Mouse (Mus musculus): ENCODE measurements at regions not wholly inside any gene's neighbourhood (a gene's known extent, or its start where the extent isn't known, plus 50 kb on each side); places are given as distances from the start of the nearest gene placed in this dataset.
"Not testable (repeated sequence)": the region's sequence is repeated elsewhere in the genome, so short reads cannot be mapped to it uniquely, and the experiment has no call there.

GRCm38 (mm10) chr6:5663433-5664175 is 61.8 kb upstream of the Dync1i1 start:
- no peak for DNase-seq (ENCODE audit: low spot score)

DNA sequence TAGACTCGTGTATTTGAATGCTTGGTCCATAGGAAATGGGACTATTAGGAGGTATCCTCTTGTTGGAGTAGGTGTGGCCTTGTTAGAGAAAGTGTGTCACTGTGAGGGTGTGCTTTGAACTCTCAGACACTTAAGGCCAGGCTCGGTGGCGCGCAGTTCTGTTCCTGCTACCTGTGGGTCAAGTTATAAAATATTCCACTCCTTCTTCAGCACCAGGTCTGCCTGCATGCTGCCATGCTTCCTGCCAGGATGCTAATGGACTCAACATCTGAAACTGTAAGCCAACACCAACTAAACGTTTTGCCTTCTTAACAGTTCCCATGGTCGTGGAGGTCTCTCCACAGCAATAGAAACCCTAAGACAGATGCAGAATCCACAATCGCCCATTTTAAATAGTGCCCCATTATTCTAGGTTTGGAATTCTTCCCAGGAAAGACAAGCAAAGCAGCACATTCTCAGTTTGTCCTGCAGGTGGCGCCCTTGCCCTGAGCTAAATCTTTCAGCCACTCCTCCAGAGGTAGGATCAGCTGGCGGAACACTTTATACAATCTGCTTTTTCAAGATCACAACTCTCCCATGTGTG is 80.2 kb upstream of the Dync1i1 start:
- peak; percentile 46 for DNase-seq (ENCODE audit: low spot score)

DNA sequence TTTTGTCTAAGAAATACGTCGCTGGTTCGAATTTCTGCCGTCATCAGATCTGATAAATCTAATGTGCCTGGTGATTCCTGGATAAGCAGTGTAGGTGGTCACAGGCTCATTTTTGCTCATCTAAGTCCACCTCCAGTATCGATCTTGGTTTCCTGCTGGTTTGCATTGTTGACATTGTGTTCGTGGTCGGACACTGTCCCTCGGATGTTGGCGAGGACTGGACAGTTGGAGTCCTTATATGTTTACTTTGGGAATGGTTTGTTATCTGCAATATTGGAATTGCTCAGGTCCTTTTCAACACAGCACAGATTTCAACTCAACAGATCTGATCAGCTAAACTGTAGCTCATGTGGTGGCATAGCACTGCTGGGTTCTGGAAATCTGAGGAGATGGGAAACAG is 91.2 kb upstream of the Dync1i1 start:
- no peak for DNase-seq (ENCODE audit: low spot score)

DNA sequence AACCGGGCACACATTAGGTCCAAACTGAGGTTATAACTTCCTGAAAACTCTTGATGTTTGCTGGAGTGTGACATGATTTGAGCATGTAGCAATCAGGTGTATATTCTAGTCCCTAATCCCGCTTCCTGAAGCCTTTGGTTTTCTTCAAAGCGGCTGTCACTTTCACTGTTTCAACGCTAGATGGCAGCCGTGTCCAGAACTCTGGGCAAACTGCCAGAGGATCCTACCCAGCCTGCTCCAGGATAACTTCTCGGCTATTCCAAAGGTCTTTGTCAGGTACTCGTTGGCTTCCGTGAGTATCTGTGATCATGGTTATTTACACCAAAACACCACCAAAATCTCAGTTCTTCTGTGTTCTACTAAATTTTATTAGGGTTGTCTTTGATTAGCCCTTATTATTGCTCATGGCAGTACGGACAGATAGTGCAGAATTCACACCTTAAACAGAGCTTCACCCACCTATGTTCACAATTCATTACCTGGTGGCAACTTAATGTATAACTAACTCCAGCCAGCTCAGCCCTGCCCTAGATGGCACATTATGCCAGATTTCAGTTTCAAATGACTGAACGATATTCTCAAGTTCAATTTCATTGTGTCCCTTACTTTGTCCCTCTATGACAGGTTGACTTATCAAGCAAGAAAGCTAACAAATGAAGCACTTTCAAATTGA is 92.3 kb upstream of the Dync1i1 start:
- peak; percentile 29 for DNase-seq (ENCODE audit: low spot score)

- no peak for DNase-seq (ENCODE audit: low spot score)
These were observed 101.4 kb upstream of the Dync1i1 start for GRCm38 (mm10) chr6:5624085-5624484.

DNA sequence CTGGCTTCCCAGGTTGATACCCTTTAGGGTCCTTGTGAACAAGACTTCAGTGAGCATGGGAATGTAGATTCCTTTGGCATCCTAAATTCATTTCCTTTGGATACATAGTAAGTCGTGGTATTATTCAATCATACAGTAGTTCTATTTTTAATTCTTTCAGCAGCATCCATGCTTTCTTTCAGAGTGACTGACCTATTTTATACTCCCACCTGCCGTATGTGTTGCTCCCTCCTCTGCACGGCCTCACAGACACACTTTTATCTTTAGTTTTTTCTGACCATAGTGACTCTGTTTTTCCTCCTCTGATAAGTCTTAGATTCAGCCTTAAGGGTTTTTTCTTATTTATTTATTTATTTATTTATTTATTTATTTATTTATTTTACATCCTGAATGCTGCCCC is 103.9 kb upstream of the Dync1i1 start:
- DNase-seq (ENCODE audit: low spot score) = no peak

DNA sequence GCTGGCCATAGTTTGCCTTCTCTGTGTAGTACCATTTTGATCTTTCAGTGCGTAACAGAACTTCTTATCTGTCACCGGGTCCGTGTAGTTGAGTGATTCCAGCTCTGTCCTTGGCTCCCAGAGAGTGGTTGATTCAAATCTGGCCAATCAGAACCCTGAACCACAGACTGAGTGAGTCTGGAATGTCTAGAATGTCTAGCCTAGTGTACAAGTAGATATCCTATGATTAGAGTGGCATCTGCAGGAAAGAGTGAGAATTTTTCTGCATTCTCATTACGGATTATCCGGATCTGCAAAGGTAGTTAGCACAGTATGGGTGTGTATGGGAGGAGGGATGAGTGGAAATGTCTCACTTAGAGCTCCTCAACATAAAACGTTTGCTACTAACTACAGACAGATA is 97.9 kb upstream of the Pdk4 start:
- DNase-seq (ENCODE audit: low spot score) = no peak

GRCm38 (mm10) chr6:5589635-5590034 is 93.5 kb upstream of the Pdk4 start:
- peak; percentile 36 for DNase-seq (ENCODE audit: low spot score)

DNA sequence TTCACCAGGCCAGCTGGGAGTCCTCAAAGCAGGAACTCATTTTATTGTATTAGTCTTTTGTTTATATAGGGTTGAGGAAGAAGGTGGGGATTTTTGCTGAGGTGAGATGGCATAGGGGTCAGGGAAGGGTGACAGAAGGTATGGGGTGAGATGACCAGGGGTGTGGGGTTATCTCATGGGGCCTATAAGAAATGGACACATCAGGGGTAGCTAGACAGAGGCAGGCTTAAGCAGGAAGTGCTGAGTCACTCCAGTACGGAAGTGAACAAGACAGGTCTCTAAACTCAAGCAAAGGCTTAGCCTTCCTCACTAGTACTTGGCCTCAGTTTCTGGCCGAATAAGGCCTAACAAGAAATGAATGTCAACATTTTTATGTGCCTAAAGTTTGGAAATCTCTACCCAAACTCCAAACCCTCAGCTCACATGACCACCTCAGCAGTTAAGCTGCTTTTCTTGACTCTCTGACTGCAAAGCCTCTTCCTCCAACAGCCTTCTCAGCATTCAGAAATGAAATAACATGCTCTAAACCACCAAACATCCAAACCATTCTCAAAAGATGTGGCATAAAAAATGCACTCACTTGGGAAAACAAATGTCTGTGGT is 86.9 kb upstream of the Pdk4 start:
- DNase-seq (ENCODE audit: low spot score) = no peak

DNA sequence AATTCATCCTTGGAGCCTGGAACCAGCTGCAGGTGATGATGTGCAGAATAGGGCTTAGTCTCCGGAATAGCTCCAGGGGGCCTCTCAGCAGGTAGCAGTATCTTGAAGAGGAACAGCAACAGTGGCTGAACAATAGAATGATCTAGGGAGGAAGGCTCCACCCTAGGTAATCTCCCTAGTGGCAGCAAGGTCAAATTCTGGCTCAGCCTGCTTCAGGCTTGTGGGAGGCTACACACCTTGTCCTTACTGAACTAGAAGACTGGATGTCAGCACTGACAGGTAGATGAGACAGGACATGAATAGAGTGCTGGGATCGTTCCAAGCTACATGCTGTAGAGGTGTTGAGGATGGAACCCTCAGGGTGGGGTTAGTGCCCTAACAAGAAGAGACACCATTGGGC is 80.8 kb upstream of the Pdk4 start:
- not testable (repeated sequence) for DNase-seq (ENCODE audit: low spot score)

DNA sequence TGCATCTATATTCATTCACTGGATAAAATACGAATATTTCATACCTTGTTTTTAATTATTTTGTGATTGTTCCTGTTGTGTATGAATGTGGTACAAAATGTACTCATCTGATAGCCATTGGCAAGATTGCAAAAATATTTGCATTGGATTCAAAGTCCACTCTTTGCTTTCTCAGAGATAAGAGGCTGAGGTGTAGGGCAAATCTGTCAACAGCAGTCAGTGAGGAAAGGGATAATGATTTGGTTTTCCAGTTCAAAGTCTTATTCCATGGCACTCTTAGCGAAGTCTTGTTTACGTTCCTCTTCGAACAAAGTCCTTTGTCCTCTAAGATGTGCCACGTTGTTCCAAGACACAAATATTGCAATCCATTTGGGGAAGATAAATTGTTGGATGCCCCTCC is 70.5 kb upstream of the Pdk4 start:
- DNase-seq (ENCODE audit: low spot score) = no peak

GRCm38 (mm10) chr6:5565049-5565448 is 68.9 kb upstream of the Pdk4 start:
- DNase-seq (ENCODE audit: low spot score) = no peak

DNA sequence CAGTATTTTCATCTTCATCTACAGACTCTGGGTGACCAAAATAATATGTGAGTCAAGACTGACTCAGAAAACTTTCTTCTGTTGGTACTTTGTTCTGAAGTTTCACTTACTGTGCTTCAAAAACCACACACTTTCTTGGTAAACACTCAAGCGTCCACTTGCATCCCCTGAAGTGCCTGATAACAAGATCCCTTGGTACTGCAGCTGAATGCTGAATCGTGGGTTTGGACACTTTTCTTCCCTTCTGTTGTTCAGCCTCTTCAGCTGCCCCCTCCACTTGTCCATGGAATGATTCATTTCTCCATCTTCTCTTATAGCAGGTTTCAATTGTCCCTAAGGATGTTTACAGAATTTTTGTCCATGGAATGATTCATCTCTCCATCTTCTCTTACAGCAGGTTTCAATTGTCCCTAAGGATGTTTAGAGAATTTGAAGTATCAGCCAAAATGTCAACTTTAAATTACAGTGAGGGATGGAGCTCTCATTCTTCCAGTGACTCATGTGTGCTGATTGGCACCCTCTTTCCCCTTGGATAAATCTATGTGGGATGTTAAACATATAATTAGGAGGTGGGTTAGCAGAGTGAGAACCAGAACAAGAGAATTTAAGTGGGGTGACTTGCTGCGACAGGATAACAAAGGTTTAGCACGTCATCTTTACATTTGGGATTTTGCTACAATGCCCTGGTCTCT is 57.7 kb upstream of the Pdk4 start:
- DNase-seq (ENCODE audit: low spot score) = no peak

GRCm38 (mm10) chr6:5550067-5550466 is 54.0 kb upstream of the Pdk4 start:
- no peak for DNase-seq (ENCODE audit: low spot score)
